Mouse (Mus musculus) myocyte (in vitro differentiated cells): ENCODE results near the gene Fstl4. TPM values are rescaled to one million over a fixed set of nuclear protein-coding genes. Genes with fewer than 3 reads are reported as not detected.

Experiments used
- H3K27me3 ChIP-seq: one replicate; pipeline ENCODE4 v1.6.1; 2011; ENCODE audit not compliant: control insufficient read depth, insufficient read depth, insufficient read length
- H3K36me3 ChIP-seq: one replicate; pipeline ENCODE4 v1.6.1; 2011; ENCODE audit not compliant: control insufficient read depth, insufficient read depth
- H3K4me2 ChIP-seq: one replicate; pipeline ENCODE4 v1.6.1; 2011; ENCODE audit warnings: low read depth, control low read depth
- H3K4me3 ChIP-seq: one replicate; pipeline ENCODE4 v1.5.1; 2011; ENCODE audit warnings: mild to moderate bottlenecking, control low read depth, moderate library complexity
- H3K79me2 ChIP-seq: one replicate; pipeline ENCODE4 v1.6.1; 2011; ENCODE audit not compliant: control insufficient read depth, insufficient read depth
- H3ac ChIP-seq: one replicate; pipeline ENCODE4 v1.6.1; 2011; ENCODE audit not compliant: control insufficient read depth, insufficient read length
- CEBPB ChIP-seq: IDR thresholded peaks from 2 replicates; pipeline ENCODE4 v1.6.1; 2011; ENCODE audit warnings: mild to moderate bottlenecking, moderate library complexity; ENCODE audit not compliant: poor library complexity, insufficient read depth, severe bottlenecking
- E2F4 ChIP-seq: IDR thresholded peaks from one replicate; pipeline ENCODE4 v1.6.1; 2011; ENCODE audit warnings: mild to moderate bottlenecking, control low read depth, moderate library complexity; ENCODE audit not compliant: insufficient read depth
- MAX ChIP-seq: IDR thresholded peaks from one replicate; pipeline ENCODE4 v1.6.1; 2011; ENCODE audit warnings: low read depth, mild to moderate bottlenecking, control low read depth
- MYOD1 ChIP-seq, 3 experiments: IDR thresholded peaks; one replicate each; pipeline ENCODE4 v1.6.1; 2011; ENCODE audit warnings: control low read depth in 2 of 3, low read depth in 2 of 3, mild to moderate bottlenecking in 2 of 3, moderate library complexity in 1 of 3; ENCODE audit not compliant: insufficient read length in 2 of 3, control insufficient read depth in 1 of 3
- MYOG ChIP-seq, 3 experiments: IDR thresholded peaks; one replicate each; pipeline ENCODE4 v1.6.1; 2011; ENCODE audit warnings: control low read depth in 2 of 3, low read depth in 2 of 3, mild to moderate bottlenecking in 2 of 3; ENCODE audit not compliant: insufficient read length in 2 of 3, control insufficient read depth in 1 of 3, insufficient read depth in 1 of 3
- POLR2A ChIP-seq: IDR thresholded peaks from one replicate; pipeline ENCODE4 v1.6.1; 2011; ENCODE audit warnings: low read depth, mild to moderate bottlenecking, control low read depth, moderate library complexity; ENCODE audit not compliant: insufficient read length
- POLR2AphosphoS2 ChIP-seq: IDR thresholded peaks from one replicate; pipeline ENCODE4 v1.6.1; 2011; ENCODE audit warnings: low read depth, control low read depth; ENCODE audit not compliant: insufficient read length
- REST ChIP-seq: IDR thresholded peaks from one replicate; pipeline ENCODE4 v1.6.1; 2011; ENCODE audit warnings: mild to moderate bottlenecking, control low read depth, moderate library complexity; ENCODE audit not compliant: insufficient read depth, insufficient read length
- SRF ChIP-seq: IDR thresholded peaks from one replicate; pipeline ENCODE4 v1.6.1; 2011; ENCODE audit warnings: low read depth; ENCODE audit not compliant: control insufficient read depth, insufficient read length
- TCF12 ChIP-seq: IDR thresholded peaks from one replicate; pipeline ENCODE4 v1.6.1; 2011; ENCODE audit warnings: mild to moderate bottlenecking, control low read depth; ENCODE audit not compliant: poor library complexity, insufficient read depth, severe bottlenecking
- TCF3 ChIP-seq: IDR thresholded peaks from one replicate; pipeline ENCODE4 v1.6.1; 2011; ENCODE audit warnings: low read depth, control low read depth; ENCODE audit not compliant: insufficient read length
- USF1 ChIP-seq: IDR thresholded peaks from one replicate; pipeline ENCODE4 v1.6.1; 2011; ENCODE audit warnings: low read depth, mild to moderate bottlenecking, control low read depth, moderate library complexity
- polyA plus RNA-seq: library from polyadenylated mRNA; unstranded; fragments of >200 nt; fragmentation: generic; extraction: Trizol; gene quantifications from one replicate; pipeline ENCODE4 v1.2.1, GENCODE M21; 2012; ENCODE audit warnings: missing spikeins

Fstl4 gene
- not detected for polyA plus RNA-seq

- Histone ChIP-seq H3K27me3 (peaks cover 49% of the 10 kb centered on the region), H3K4me2 (no peak within 1 kb of the TSS), H3ac (no peak within 1 kb of the TSS), H3K79me2 (no peaks in the 10 kb centered on the region), H3K36me3 (no peaks in the 10 kb centered on the region), H3K4me3 (no peak within 1 kb of the TSS)
- TF ChIP-seq CEBPB: no peak
- no peak for TF ChIP-seq POLR2AphosphoS2
- TF ChIP-seq TCF3: no peak
- no peak for TF ChIP-seq POLR2A
- no peak for TF ChIP-seq MYOD1 (IDR thresholded peaks at IDR 0.05; ENCODE audit: control insufficient read depth in 1 of 3, insufficient read length in 2 of 3, low read depth in 2 of 3)
These were observed at the start of gene Fstl4 for GRCm38 (mm10) chr11:52764461-52764893. Fstl4 (plus strand) TSS chr11:52764634.

GRCm38 (mm10) chr11:52718570-52718969 lies 45.9 kb upstream of the Fstl4 start:
- H3K79me2 ChIP-seq: no peaks in the 10 kb centered on the region
- no peak overlapping the region for H3ac ChIP-seq
- H3K36me3 ChIP-seq: no peaks in the 10 kb centered on the region
- no peaks in the 10 kb centered on the region for H3K27me3 ChIP-seq
- TF ChIP-seq USF1 (no peak), SRF (no peak), TCF12 (no peak), MYOD1 (IDR thresholded peaks at IDR 0.05; ENCODE audit: control insufficient read depth in 1 of 3, insufficient read length in 2 of 3, low read depth in 2 of 3) (no peak), REST (no peak), POLR2AphosphoS2 (no peak), POLR2A (no peak), CEBPB (no peak), MAX (no peak), MYOG (IDR thresholded peaks at IDR 0.05; ENCODE audit: control insufficient read depth in 1 of 3, insufficient read depth in 1 of 3, insufficient read length in 2 of 3, low read depth in 2 of 3) (no peak), TCF3 (no peak), E2F4 (no peak)
- no peak overlapping the region for H3K4me3 ChIP-seq
- no peak overlapping the region for H3K4me2 ChIP-seq

- Histone ChIP-seq H3K79me2 (no peaks in the 10 kb centered on the region), H3K4me2 (no peak overlapping the region), H3K36me3 (no peaks in the 10 kb centered on the region), H3K27me3 (no peaks in the 10 kb centered on the region), H3K4me3 (no peak overlapping the region), H3ac (no peak overlapping the region)
- no peak for TF ChIP-seq POLR2AphosphoS2
- no peak for TF ChIP-seq E2F4
- no peak for TF ChIP-seq MYOG (IDR thresholded peaks at IDR 0.05; ENCODE audit: control insufficient read depth in 1 of 3, insufficient read depth in 1 of 3, insufficient read length in 2 of 3, low read depth in 2 of 3)
- TF ChIP-seq CEBPB: no peak
These were observed 43.3 kb upstream of the Fstl4 start for GRCm38 (mm10) chr11:52721087-52721486.

- no peaks in the 10 kb centered on the region for H3K36me3 ChIP-seq
- H3K27me3 ChIP-seq: no peaks in the 10 kb centered on the region
- no peak overlapping the region for H3K4me3 ChIP-seq
- no peaks in the 10 kb centered on the region for H3K79me2 ChIP-seq
- H3ac ChIP-seq: no peak overlapping the region
- H3K4me2 ChIP-seq: no peak overlapping the region
- TF ChIP-seq USF1 (no peak), MAX (no peak), REST (no peak), POLR2AphosphoS2 (no peak), CEBPB (no peak), E2F4 (no peak), MYOG (IDR thresholded peaks at IDR 0.05; ENCODE audit: control insufficient read depth in 1 of 3, insufficient read depth in 1 of 3, insufficient read length in 2 of 3, low read depth in 2 of 3) (no peak), TCF12 (no peak), SRF (no peak), MYOD1 (IDR thresholded peaks at IDR 0.05; ENCODE audit: control insufficient read depth in 1 of 3, insufficient read length in 2 of 3, low read depth in 2 of 3) (no peak), TCF3 (no peak), POLR2A (no peak)
These were observed 41.7 kb upstream of the Fstl4 start for GRCm38 (mm10) chr11:52722706-52723105.

- no peak for TF ChIP-seq E2F4
- TF ChIP-seq POLR2A: no peak
- TF ChIP-seq SRF: no peak
- TF ChIP-seq MAX: no peak
- TF ChIP-seq USF1: no peak
- no peak overlapping the region for H3K4me2 ChIP-seq
- no peak overlapping the region for H3ac ChIP-seq
- no peaks in the 10 kb centered on the region for H3K79me2 ChIP-seq
- H3K27me3 ChIP-seq: no peaks in the 10 kb centered on the region
- H3K36me3 ChIP-seq: no peaks in the 10 kb centered on the region
- no peak overlapping the region for H3K4me3 ChIP-seq
These were observed 38.4 kb upstream of the Fstl4 start for GRCm38 (mm10) chr11:52726001-52726400.
